ENCODE assay signal across 27 mouse cellular contexts in genomic region chr5:33718460-33718859, GRCm38 (mm10). TPM values are rescaled to one million over a fixed set of nuclear protein-coding genes. Genes with fewer than 3 reads are reported as not detected.
DNase-seq lines count a peak whose midpoint lies in the region; ATAC-seq and TF ChIP-seq lines count a peak whose summit lies in the region.
"Had no signal": no experiment of that assay in that cellular context is flagged by ENCODE, and none has a peak within 500 bp of the region (broad histone marks: within the 10 kb centered on the region; RNA-seq: fewer than 3 reads in every experiment).

No protein-coding gene starts in this region.

- H3K9ac ChIP-seq in forebrain, embryonic 12.5 days = no peak overlapping the region
- no peak overlapping the region for H3K9ac ChIP-seq in hindbrain, embryonic 11.5 days (ENCODE audit: low read depth, low read length)
- H3K9ac ChIP-seq in hindbrain, embryonic 16.5 days (ENCODE audit: low read depth, low read length) = no peak overlapping the region
- H3K9ac ChIP-seq in MEL (ENCODE audit: control insufficient read depth, low read depth, low read length, poor library complexity, severe bottlenecking) = no peak overlapping the region
- H3K9ac ChIP-seq: heart, embryonic 15.5 days; limb, embryonic 13.5 days; liver, embryonic 12.5 days; liver, postnatal 0 days; stomach, embryonic 15.5 days had no signal

- DNase-seq in forebrain, embryonic 10.5 days (ENCODE audit: extremely low spot score, low spot score) = no peak
- DNase-seq in hindbrain, embryonic 11.5 days (ENCODE audit: low spot score) = no peak
- peak; percentile 91 for DNase-seq in MEL (ENCODE audit: low read depth, low spot score)
- DNase-seq in embryonic facial prominence, embryonic 10.5 days (ENCODE audit: low spot score) = no peak
- DNase-seq in layer of hippocampus, postnatal 36 days = no peak
- DNase-seq in gastrocnemius, postnatal 36 days = no peak
- DNase-seq: adrenal gland, postnatal 14 days; cerebellum, adult 11 months; cerebellum, adult 9-11 months; gastrocnemius, postnatal 14 days; heart, adult 18-20 months; kidney, postnatal 25 days; liver, postnatal 0 days; lung, postnatal 36 days; midbrain, embryonic 14.5 days; thymus, postnatal 14 days had no signal

- H3K79me2 ChIP-seq in MEL (ENCODE audit: control insufficient read depth, insufficient read depth, low read length, poor library complexity) = no peaks in the 10 kb centered on the region; the same call in 1 of the 2 replicates

- H3K27ac ChIP-seq in forebrain, embryonic 10.5 days = peak overlapping the region; percentile 46; the same call in 1 of the 2 replicates
- H3K27ac ChIP-seq in forebrain, embryonic 12.5 days = no peak overlapping the region
- 0 out of 2 replicates have a peak overlapping the region, but pooled peaks have one; percentile 4 for H3K27ac ChIP-seq in hindbrain, embryonic 11.5 days (ENCODE audit: low read depth, low read length)
- H3K27ac ChIP-seq in hindbrain, embryonic 16.5 days (ENCODE audit: low read depth, low read length) = no peak overlapping the region
- no peak overlapping the region for H3K27ac ChIP-seq in MEL (ENCODE audit: control insufficient read depth, low read depth, low read length)
- peak overlapping the region; percentile 5; the same call in 1 of the 2 replicates for H3K27ac ChIP-seq in embryonic facial prominence, embryonic 10.5 days (replicated peaks)
- H3K27ac ChIP-seq: heart, embryonic 15.5 days; left cerebral cortex, adult 2 months; limb, embryonic 13.5 days; liver, embryonic 12.5 days; stomach, embryonic 15.5 days had no signal

- TF ChIP-seq EP300 in MEL (IDR thresholded peaks at IDR 0.05; ENCODE audit: low read depth in 1 of 2, low read length in 2 of 2) = no peak

- H3K4me1 ChIP-seq in forebrain, embryonic 10.5 days = peaks cover 75% of the 10 kb centered on the region
- peaks cover 62% of the 10 kb centered on the region for H3K4me1 ChIP-seq in forebrain, embryonic 12.5 days
- peaks cover 20% of the 10 kb centered on the region for H3K4me1 ChIP-seq in hindbrain, embryonic 11.5 days (replicated peaks; ENCODE audit: control insufficient read depth, insufficient read depth, low read length)
- peaks cover 16% of the 10 kb centered on the region for H3K4me1 ChIP-seq in hindbrain, embryonic 16.5 days (ENCODE audit: control insufficient read depth, insufficient read depth, low read depth, low read length)
- H3K4me1 ChIP-seq in MEL (ENCODE audit: control insufficient read depth in 1 of 2, insufficient read depth in 2 of 2, low read length in 2 of 2) = peaks cover 0 to 30% of the 10 kb centered on the region in 2 experiments; a peak in 3 of 4 replicates
- H3K4me1 ChIP-seq in embryonic facial prominence, embryonic 10.5 days = peaks cover 52% of the 10 kb centered on the region

- WGBS in forebrain, embryonic 10.5 days = 68% methylated on average over 5 of the region's 5 CpGs
- WGBS in forebrain, embryonic 12.5 days = 71% methylated on average over 5 of the region's 5 CpGs
- 52% methylated on average over 5 of the region's 5 CpGs for WGBS in hindbrain, embryonic 11.5 days
- WGBS in hindbrain, embryonic 16.5 days = 57% methylated on average over 5 of the region's 5 CpGs
- 66% methylated on average over 5 of the region's 5 CpGs for WGBS in embryonic facial prominence, embryonic 10.5 days

- intact Hi-C loops in gastrocnemius, postnatal 36 days (cut with DNase I) = no loop called here

- TF ChIP-seq RAD21 in MEL (IDR thresholded peaks at IDR 0.05; ENCODE audit: low read depth, low read length) = no peak

- H3K4me2 ChIP-seq in forebrain, embryonic 12.5 days = no peak overlapping the region
- H3K4me2 ChIP-seq in hindbrain, embryonic 11.5 days (replicated peaks; ENCODE audit: low read depth, low read length) = no peak overlapping the region
- no peak overlapping the region for H3K4me2 ChIP-seq in hindbrain, embryonic 16.5 days (ENCODE audit: low read length)
- H3K4me2 ChIP-seq: heart, embryonic 15.5 days; limb, embryonic 13.5 days; liver, embryonic 12.5 days; stomach, embryonic 15.5 days had no signal

- no peak for TF ChIP-seq POLR2A in MEL (IDR thresholded peaks at IDR 0.05; ENCODE audit: control insufficient read depth in 1 of 2, insufficient read depth in 1 of 2, low read depth in 1 of 2, low read length in 2 of 2, poor library complexity in 1 of 2)

- TF ChIP-seq CTCF in MEL (IDR thresholded peaks at IDR 0.05 in 2 of 3, conservative IDR thresholded peaks at IDR 0.05 in 1 of 3; ENCODE audit: control insufficient read depth in 1 of 3, insufficient read depth in 1 of 3, low read depth in 2 of 3, low read length in 3 of 3, poor library complexity in 1 of 3, severe bottlenecking in 1 of 3) = no peak

- H3K36me3 ChIP-seq in forebrain, embryonic 10.5 days (replicated peaks) = peaks cover 7% of the 10 kb centered on the region; the same call in 1 of the 2 replicates
- H3K36me3 ChIP-seq in forebrain, embryonic 12.5 days (replicated peaks) = no peaks in the 10 kb centered on the region
- H3K36me3 ChIP-seq in hindbrain, embryonic 11.5 days (ENCODE audit: control insufficient read depth, insufficient read depth, low read length) = no peaks in the 10 kb centered on the region
- no peaks in the 10 kb centered on the region for H3K36me3 ChIP-seq in hindbrain, embryonic 16.5 days (ENCODE audit: control insufficient read depth, insufficient read depth, low read length)
- peaks cover 0 to 2% of the 10 kb centered on the region in 2 experiments; a peak in 1 of 4 replicates for H3K36me3 ChIP-seq in MEL (ENCODE audit: control insufficient read depth in 1 of 2, insufficient read depth in 2 of 2, low read length in 2 of 2)
- H3K36me3 ChIP-seq in embryonic facial prominence, embryonic 10.5 days (replicated peaks) = no peaks in the 10 kb centered on the region
- H3K36me3 ChIP-seq: heart, embryonic 15.5 days; limb, embryonic 13.5 days; liver, embryonic 12.5 days; stomach, embryonic 15.5 days had no signal

- ATAC-seq in forebrain, embryonic 12.5 days (ENCODE audit: low FRiP score) = no peak
- no peak for ATAC-seq in hindbrain, embryonic 11.5 days (ENCODE audit: low FRiP score)
- no peak for ATAC-seq in hindbrain, embryonic 16.5 days
- ATAC-seq: forebrain, embryonic 14.5 days; intestine, embryonic 16.5 days; liver, embryonic 12.5 days; liver, postnatal 0 days had no signal

- no peak overlapping the region for H3K4me3 ChIP-seq in forebrain, embryonic 10.5 days
- H3K4me3 ChIP-seq in forebrain, embryonic 12.5 days (replicated peaks) = no peak overlapping the region
- no peak overlapping the region for H3K4me3 ChIP-seq in hindbrain, embryonic 11.5 days (ENCODE audit: low read depth, low read length)
- no peak overlapping the region for H3K4me3 ChIP-seq in hindbrain, embryonic 16.5 days (ENCODE audit: low read length)
- H3K4me3 ChIP-seq in MEL (ENCODE audit: control insufficient read depth in 1 of 2, insufficient read depth in 1 of 2, low read depth in 2 of 2, low read length in 2 of 2) = no peak overlapping the region
- no peak overlapping the region for H3K4me3 ChIP-seq in embryonic facial prominence, embryonic 10.5 days
- H3K4me3 ChIP-seq: heart, embryonic 15.5 days; left cerebral cortex, adult 2 months; limb, embryonic 13.5 days; liver, embryonic 12.5 days; megakaryocyte, embryonic 14.5 days; stomach, embryonic 15.5 days had no signal

- no peaks in the 10 kb centered on the region for H3K9me3 ChIP-seq in forebrain, embryonic 10.5 days
- no peaks in the 10 kb centered on the region for H3K9me3 ChIP-seq in forebrain, embryonic 12.5 days
- no peaks in the 10 kb centered on the region for H3K9me3 ChIP-seq in hindbrain, embryonic 11.5 days (ENCODE audit: control insufficient read depth, low read length)
- H3K9me3 ChIP-seq in hindbrain, embryonic 16.5 days (ENCODE audit: control insufficient read depth, low read length) = no peaks in the 10 kb centered on the region
- no peaks in the 10 kb centered on the region for H3K9me3 ChIP-seq in MEL (replicated peaks; ENCODE audit: insufficient read depth, low read length)
- no peaks in the 10 kb centered on the region for H3K9me3 ChIP-seq in embryonic facial prominence, embryonic 10.5 days
- H3K9me3 ChIP-seq: heart, embryonic 15.5 days; limb, embryonic 13.5 days; liver, embryonic 12.5 days; megakaryocyte, embryonic 14.5 days; stomach, embryonic 15.5 days had no signal

- peaks cover 91% of the 10 kb centered on the region for H3K27me3 ChIP-seq in forebrain, embryonic 10.5 days (ENCODE audit: poor library complexity, severe bottlenecking)
- H3K27me3 ChIP-seq in forebrain, embryonic 12.5 days = peaks cover 64% of the 10 kb centered on the region
- peaks cover 8% of the 10 kb centered on the region; the same call in 1 of the 2 replicates for H3K27me3 ChIP-seq in hindbrain, embryonic 11.5 days (ENCODE audit: control insufficient read depth, insufficient read depth, low read length)
- H3K27me3 ChIP-seq in hindbrain, embryonic 16.5 days (replicated peaks; ENCODE audit: control insufficient read depth, insufficient read depth, low read length) = no peaks in the 10 kb centered on the region; the same call in 1 of the 2 replicates
- H3K27me3 ChIP-seq in MEL (ENCODE audit: control insufficient read depth in 1 of 2, insufficient read depth in 2 of 2, low read length in 2 of 2) = no peaks in the 10 kb centered on the region
- H3K27me3 ChIP-seq in embryonic facial prominence, embryonic 10.5 days (replicated peaks; ENCODE audit: low read depth, poor library complexity, severe bottlenecking) = peaks cover 85% of the 10 kb centered on the region
- H3K27me3 ChIP-seq: stomach, embryonic 15.5 days had no signal

TF ChIP-seq in MEL, 35 proteins besides CTCF, POLR2A, EP300 and RAD21 (continues in another document):
- TF ChIP-seq USF2 (IDR thresholded peaks at IDR 0.05; ENCODE audit: borderline replicate concordance in 1 of 2, insufficient read depth in 1 of 2, low read depth in 1 of 2, low read length in 2 of 2) = no peak
- no peak for TF ChIP-seq NELFE (IDR thresholded peaks at IDR 0.05; ENCODE audit: low read depth, low read length)
- peak; percentile 16; the same call in 1 of the 2 replicates for TF ChIP-seq RCOR1 (IDR thresholded peaks at IDR 0.05; ENCODE audit: low read depth, low read length)
- TF ChIP-seq HCFC1 (IDR thresholded peaks at IDR 0.05; ENCODE audit: low read depth, low read length) = no peak
- TF ChIP-seq POLR2AphosphoS2 (IDR thresholded peaks at IDR 0.05; ENCODE audit: low read length) = no peak

RNA-seq across cellular contexts. Expression of gene Fgfr3, which starts 3.0 kb away (rescaled TPM):
- polyA plus RNA-seq in forebrain, embryonic 10.5 days (2016; fragmentation: Nextera tagmentation; extraction: Ambion mirVana) = 33.4 and 39.1 TPM in 2 replicates
- polyA plus RNA-seq in forebrain, embryonic 12.5 days (2016; fragmentation: Nextera tagmentation; extraction: Ambion mirVana) = 83.6 and 111 TPM in 2 replicates
- polyA plus RNA-seq in hindbrain, embryonic 11.5 days (2014; fragmentation: Nextera tagmentation; extraction: Ambion mirVana) = 50.9 and 56.4 TPM in 2 replicates
- 45.9 and 48.2 TPM in 2 replicates for polyA plus RNA-seq in hindbrain, embryonic 16.5 days (2015; fragmentation: Nextera tagmentation; extraction: Ambion mirVana)
- 4.8 and 6.0 TPM in 2 replicates for total RNA-seq in MEL (2012; rRNA removed)
- 10 to 100 TPM in 1 of 2 experiments, not detected in 1; 10.2 TPM for polyA plus RNA-seq in MEL (2012; ENCODE audit: insufficient read depth in 1 of 2, insufficient read length in 2 of 2, low read depth in 1 of 2, low replicate concordance in 2 of 2, missing spikeins in 1 of 2)
- polyA plus RNA-seq in embryonic facial prominence, embryonic 10.5 days (2016; fragmentation: Nextera tagmentation; extraction: Ambion mirVana) = 12.9 and 36.8 TPM in 2 replicates
- total RNA-seq in layer of hippocampus, postnatal 36 days (2021) = 100 to 1,000 TPM; 116 to 133 TPM
- total RNA-seq in gastrocnemius, postnatal 36 days (2021) = 1 to 10 TPM; 3.1 to 5.0 TPM
- total RNA-seq: monocyte, adult 5-6 weeks had no signal

Comparison
In these comparisons a context has a peak if more than half of its experiments do, and no peak if none do; other contexts are left out.
1. H3K27ac ChIP-seq: peak in forebrain, embryonic 10.5 days (single experiment), hindbrain, embryonic 11.5 days (single experiment) and embryonic facial prominence, embryonic 10.5 days (single experiment); none in forebrain, embryonic 12.5 days (single experiment), hindbrain, embryonic 16.5 days (single experiment) and MEL (single experiment).